Mouse (Mus musculus) macrophage (primary cell): Measurements from ENCODE around the gene Rpl27a. TPM values are rescaled to one million over a fixed set of nuclear protein-coding genes. Genes with fewer than 3 reads are reported as not detected.

ENCODE experiments used
- H3K27ac ChIP-seq: fragments of 350-480 bp; formaldehyde crosslinking; 2 replicates; pipeline ENCODE4 v1.9.0; 2021
- H3K36me3 ChIP-seq: fragments of 350-480 bp; formaldehyde crosslinking; 2 replicates; pipeline ENCODE4 v1.9.0; 2021; ENCODE audit errors: inconsistent target
- H3K4me3 ChIP-seq: fragments of 350-480 bp; formaldehyde crosslinking; 2 replicates; pipeline ENCODE4 v1.9.0; 2021; ENCODE audit errors: inconsistent target
- H3K79me2 ChIP-seq: fragments of 350-480 bp; formaldehyde crosslinking; 2 replicates; pipeline ENCODE4 v1.9.0; 2021; ENCODE audit errors: inconsistent target
- WGBS: methylation state at CpG from one replicate; pipeline ENCODE4 v1.1.7; 2026; ENCODE audit warnings: inconsistent platforms; ENCODE audit not compliant: missing documents; 5-methylcytosine and 5-hydroxymethylcytosine counted together
- polyA plus RNA-seq: library from polyadenylated mRNA; stranded (reverse); fragments of 250-400 nt; gene quantifications from 3 replicates; pipeline ENCODE4 v1.2.4, GENCODE M21; 2018; ENCODE audit warnings: inconsistent platforms
- total RNA-seq, 78 experiments: library from RNA; depleted of rRNA; stranded (reverse); fragments of 250-400 nt; gene quantifications; 1 replicate in 9 of 78; 2 replicates in 24 of 78; 3 replicates in 43 of 78; 4 replicates in 2 of 78; pipeline ENCODE4 v1.2.4; 2018; ENCODE audit warnings: inconsistent platforms in 56 of 78

Rpl27a gene
- 100 to 1,000 TPM in 24 of 26 experiments, 10 to 100 TPM in 2; 98.0 to 211 (median 133) TPM for total RNA-seq (2018; cell fraction: chromatin; rRNA removed)
- 100 to 1,000 TPM; 286 to 633 (median 421) TPM for total RNA-seq (2018; cell fraction: cytosol; rRNA removed)
- 100 to 1,000 TPM in 23 of 26 experiments, 10 to 100 TPM in 3; 87.4 to 264 (median 143) TPM for total RNA-seq (2018; cell fraction: nucleus; rRNA removed)
- 200 to 514 TPM (median 483 TPM) in 3 replicates for polyA plus RNA-seq

- Histone ChIP-seq H3K27ac (peak within 1 kb of the TSS; percentile 86), H3K4me3 (peak within 1 kb of the TSS; percentile 88), H3K36me3 (peaks cover 30% of the 10 kb centered on the region), H3K79me2 (peaks cover 20% of the 10 kb centered on the region)
- WGBS, result 1% methylated on average over 57 of the region's 72 CpGs
Measured at GRCm38 (mm10) chr7:109518838-109519696, at the start of gene Rpl27a. Gene Rpl27a (plus strand): TSS chr7:109519147.

GRCm38 (mm10) chr7:109470700-109471099, 48.2 kb upstream of the Rpl27a start:
- Histone ChIP-seq H3K27ac (no peak overlapping the region), H3K36me3 (no peaks in the 10 kb centered on the region), H3K4me3 (no peak overlapping the region), H3K79me2 (no peaks in the 10 kb centered on the region)
- 57% methylated on average over 4 of the region's 4 CpGs for WGBS

DNA sequence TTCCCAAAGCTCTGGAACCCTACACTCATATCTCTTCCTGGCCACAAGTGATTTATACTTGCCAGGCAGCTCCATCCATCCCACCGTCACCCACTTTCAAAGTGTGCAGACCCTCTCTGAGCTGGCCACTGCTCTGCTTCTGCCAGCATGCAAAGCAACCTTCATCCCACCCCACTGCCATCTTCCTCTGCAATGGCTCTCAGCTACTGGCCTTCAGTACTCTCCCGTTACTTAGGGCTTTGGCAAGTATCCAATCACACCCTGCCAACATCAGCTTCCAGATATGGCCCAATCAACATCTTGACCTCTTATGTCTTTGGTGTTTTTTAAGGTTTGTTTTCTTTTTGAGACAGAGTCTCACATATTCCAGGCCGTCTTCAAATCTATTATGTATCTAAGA, 41.0 kb upstream of the Rpl27a start:
- Histone ChIP-seq H3K27ac (no peak overlapping the region), H3K4me3 (no peak overlapping the region), H3K36me3 (no peaks in the 10 kb centered on the region), H3K79me2 (no peaks in the 10 kb centered on the region)
- 88% methylated on average over 3 of the region's 3 CpGs for WGBS

DNA sequence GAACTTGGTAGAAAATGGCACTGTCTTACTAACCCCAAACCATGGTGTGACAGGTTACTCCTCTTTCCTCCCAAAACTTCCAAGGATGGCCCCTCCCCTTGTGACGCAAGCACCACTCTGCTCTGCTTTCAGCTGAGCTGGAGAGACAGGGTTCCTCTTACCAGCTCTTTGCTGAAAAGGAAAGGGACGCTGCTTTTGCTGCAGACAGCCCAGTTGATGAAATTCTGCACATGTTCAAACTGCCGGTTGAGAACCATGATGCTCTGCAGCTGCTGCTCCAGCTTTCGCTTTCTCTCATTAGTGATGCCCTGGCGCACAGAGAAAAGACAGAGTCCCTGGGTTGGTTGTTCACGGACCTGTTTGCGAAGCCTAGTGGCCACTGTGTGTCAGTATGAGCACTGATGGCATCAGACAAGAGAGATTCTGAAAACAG, 38.2 kb upstream of the Rpl27a start:
- no peak overlapping the region for H3K4me3 ChIP-seq
- H3K27ac ChIP-seq, result no peak overlapping the region
- H3K79me2 ChIP-seq, result no peaks in the 10 kb centered on the region
- 35% methylated on average over 7 of the region's 7 CpGs for WGBS
- no peaks in the 10 kb centered on the region for H3K36me3 ChIP-seq

GRCm38 (mm10) chr7:109484221-109484620, 34.7 kb upstream of the Rpl27a start:
- WGBS, result 58% methylated on average over 5 of the region's 5 CpGs
- no peaks in the 10 kb centered on the region for H3K36me3 ChIP-seq
- no peaks in the 10 kb centered on the region for H3K79me2 ChIP-seq
- H3K4me3 ChIP-seq, result no peak overlapping the region
- H3K27ac ChIP-seq, result no peak overlapping the region

DNA sequence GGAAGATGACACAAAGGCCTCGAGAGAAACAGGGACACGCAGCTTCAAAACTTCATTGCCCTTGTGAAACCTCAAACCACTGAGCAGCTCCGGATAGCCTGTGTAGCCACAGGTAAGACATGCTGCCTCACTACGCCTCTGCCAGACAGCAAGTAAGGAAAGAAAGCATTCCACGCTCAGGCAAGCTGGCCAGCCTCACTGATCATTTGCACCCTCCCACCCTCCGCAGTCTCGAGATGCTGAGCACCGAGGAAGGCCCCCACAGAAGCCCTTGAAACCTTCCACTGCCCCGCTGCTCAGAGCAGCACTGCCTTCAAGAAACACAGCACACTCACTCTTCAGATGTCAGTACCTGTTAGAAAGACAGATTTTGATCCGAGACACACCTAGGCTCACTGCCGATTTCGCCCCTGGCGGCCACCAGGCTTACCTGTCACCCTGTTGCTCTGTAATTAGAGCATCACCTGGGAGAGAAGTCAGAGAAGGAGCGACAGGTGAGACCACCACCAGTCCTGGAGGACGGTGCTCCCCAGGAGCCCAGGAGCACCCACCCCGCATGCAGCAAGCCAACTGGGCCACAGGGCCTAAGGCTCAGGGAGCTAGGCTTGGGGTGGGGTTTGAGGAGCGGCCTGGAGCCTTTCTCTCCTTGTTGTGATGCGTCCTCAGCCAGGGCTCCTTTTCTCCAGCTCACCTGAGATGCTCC, 26.2 kb upstream of the Rpl27a start:
- no peak overlapping the region for H3K27ac ChIP-seq
- no peak overlapping the region for H3K4me3 ChIP-seq
- no peaks in the 10 kb centered on the region for H3K79me2 ChIP-seq
- H3K36me3 ChIP-seq, result no peaks in the 10 kb centered on the region
- WGBS, result 91% methylated on average over 17 of the region's 18 CpGs

- Histone ChIP-seq H3K79me2 (no peaks in the 10 kb centered on the region), H3K4me3 (no peak overlapping the region), H3K36me3 (no peaks in the 10 kb centered on the region), H3K27ac (no peak overlapping the region)
- 66% methylated on average over 21 of the region's 21 CpGs for WGBS
Measured at GRCm38 (mm10) chr7:109493319-109494316, 25.3 kb upstream of the Rpl27a start.

DNA sequence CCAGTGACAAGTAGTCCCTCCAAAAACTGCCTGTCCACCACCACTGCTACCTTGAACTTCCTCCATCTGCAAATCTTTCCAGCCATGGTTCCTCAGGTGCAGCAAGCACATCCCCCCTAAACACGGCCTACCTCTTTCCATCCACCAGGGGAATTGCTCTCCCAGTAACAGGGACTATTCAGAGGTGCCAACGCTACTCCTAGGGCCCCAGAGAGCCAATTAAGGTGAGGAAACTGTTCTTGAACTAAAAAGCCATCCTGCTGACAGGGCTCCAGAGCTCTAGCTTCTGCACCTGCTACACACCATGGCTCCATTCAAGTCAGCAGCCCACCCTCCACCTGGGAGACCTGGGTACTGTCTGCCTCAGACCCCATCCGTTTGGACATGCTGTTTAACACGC, 21.4 kb upstream of the Rpl27a start:
- Histone ChIP-seq H3K4me3 (no peak overlapping the region), H3K27ac (no peak overlapping the region), H3K36me3 (no peaks in the 10 kb centered on the region), H3K79me2 (no peaks in the 10 kb centered on the region)
- 93% methylated on average over 4 of the region's 4 CpGs for WGBS

DNA sequence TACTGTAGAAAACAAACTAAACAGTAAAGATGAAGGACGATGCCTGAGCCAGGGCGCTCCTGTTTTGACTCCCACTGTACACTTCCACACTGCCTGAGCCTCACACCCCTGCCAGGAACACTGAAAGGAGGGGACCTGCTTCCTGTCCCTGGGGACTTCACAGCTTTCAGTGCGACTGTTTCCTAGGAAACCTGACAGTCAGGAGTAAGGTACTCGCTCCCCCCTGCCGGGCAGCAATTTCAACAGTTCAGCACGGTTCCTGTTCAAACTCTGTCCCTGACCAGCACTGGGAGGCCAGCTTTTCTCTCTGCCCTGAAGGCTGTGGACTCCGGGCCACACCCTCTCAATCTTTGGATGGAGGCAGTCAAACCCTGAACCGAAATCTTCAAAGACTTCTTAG, 11.8 kb upstream of the Rpl27a start:
- 54% methylated on average over 8 of the region's 8 CpGs for WGBS
- H3K36me3 ChIP-seq, result no peaks in the 10 kb centered on the region

GRCm38 (mm10) chr7:109507572-109507971, 11.4 kb upstream of the Rpl27a start:
- Histone ChIP-seq H3K36me3 (no peaks in the 10 kb centered on the region), H3K4me3 (no peak overlapping the region), H3K79me2 (no peaks in the 10 kb centered on the region), H3K27ac (no peak overlapping the region)
- 95% methylated on average over 9 of the region's 9 CpGs for WGBS

More for the DNA sequence above, 11.8 kb upstream of the Rpl27a start:
- Histone ChIP-seq H3K4me3 (no peak overlapping the region), H3K79me2 (no peaks in the 10 kb centered on the region), H3K27ac (no peak overlapping the region)

GRCm38 (mm10) chr7:109508034-109508433, 10.9 kb upstream of the Rpl27a start, which contains the start of gene Trim66:
Gene Trim66 (minus strand): TSS chr7:109508134.
- H3K4me3 ChIP-seq, result no peak within 1 kb of the TSS
- H3K36me3 ChIP-seq, result no peaks in the 10 kb centered on the region
- no peak within 1 kb of the TSS for H3K27ac ChIP-seq
- no peaks in the 10 kb centered on the region for H3K79me2 ChIP-seq
- 93% methylated on average over 4 of the region's 4 CpGs for WGBS

GRCm38 (mm10) chr7:109510799-109511198, 8.1 kb upstream of the Rpl27a start:
- Histone ChIP-seq H3K36me3 (no peaks in the 10 kb centered on the region), H3K79me2 (no peaks in the 10 kb centered on the region), H3K27ac (no peak overlapping the region), H3K4me3 (no peak overlapping the region)
- WGBS, result 21% methylated on average over 2 of the region's 2 CpGs

DNA sequence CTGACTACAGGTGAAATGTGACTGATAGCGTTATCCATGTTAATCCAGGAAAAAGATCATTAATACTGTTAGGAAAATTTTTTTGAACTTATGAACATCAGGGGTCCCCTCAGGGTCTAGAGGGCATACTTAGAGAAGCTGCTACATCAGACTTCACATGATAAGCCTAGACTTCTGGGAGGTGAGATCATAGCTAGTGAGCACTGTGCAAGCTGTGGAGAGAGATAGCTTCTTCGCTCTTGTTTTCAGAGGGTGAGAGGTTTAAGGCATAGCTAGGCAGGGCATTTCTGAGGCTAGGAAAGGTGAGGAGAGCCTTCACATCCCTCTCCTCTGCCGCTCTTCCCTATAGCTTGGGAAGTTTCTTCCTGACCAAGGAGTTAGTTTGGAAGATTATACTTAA, 7.1 kb upstream of the Rpl27a start:
- Histone ChIP-seq H3K36me3 (no peaks in the 10 kb centered on the region), H3K4me3 (no peak overlapping the region), H3K79me2 (no peaks in the 10 kb centered on the region), H3K27ac (no peak overlapping the region)
- 85% methylated on average over 3 of the region's 3 CpGs for WGBS

- H3K4me3 ChIP-seq, result no peak overlapping the region
- WGBS, result 68% methylated on average over 3 of the region's 3 CpGs
- peaks cover 20% of the 10 kb centered on the region for H3K79me2 ChIP-seq
- peaks cover 6% of the 10 kb centered on the region; the same call in 1 of the 2 replicates for H3K36me3 ChIP-seq
- no peak overlapping the region for H3K27ac ChIP-seq
Measured at GRCm38 (mm10) chr7:109516500-109516899, 2.4 kb upstream of the Rpl27a start.
